Mouse (Mus musculus): ENCODE results near the gene Socs1.

DNA sequence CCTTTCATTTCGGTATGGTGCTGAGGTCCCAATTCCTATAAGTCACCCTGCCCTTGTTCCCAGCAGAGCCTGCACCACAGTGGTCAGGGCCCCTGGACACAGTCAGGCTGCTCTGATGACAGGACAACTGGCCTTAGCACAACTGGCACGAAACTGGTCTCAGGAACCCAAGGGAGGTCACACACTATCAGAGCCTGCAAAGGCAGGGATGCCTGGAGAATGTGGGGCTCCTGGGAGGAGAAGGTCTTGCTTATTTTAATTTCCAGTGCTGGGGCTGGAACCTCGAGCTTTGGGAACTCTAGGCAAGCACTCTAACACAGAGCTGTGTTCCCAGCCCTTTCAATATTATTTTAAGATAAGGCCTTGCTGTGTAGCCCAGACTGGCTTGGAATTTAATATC lies 34.6 kb upstream of the Socs1 start:
- TF ChIP-seq CTCF (IDR thresholded peaks at IDR 0.05; ENCODE audit: control insufficient read depth, insufficient read depth, insufficient replicate concordance, low read depth, low read length), result no peak
- TF ChIP-seq POLR2A (IDR thresholded peaks at IDR 0.05; ENCODE audit: control insufficient read depth, low read depth, low read length), result no peak

All from testis, adult 2 months (tissue).